Mouse (Mus musculus) 3T3-L1 (cell line): Measurements from ENCODE around the gene Frat2.
"Not testable (repeated sequence)": the region's sequence is repeated elsewhere in the genome, so short reads cannot be mapped to it uniquely, and the experiment has no call there.

Experiments
- DNase-seq: peaks from one replicate; pipeline ENCODE4 v3.0.0-alpha.2; 2015; ENCODE audit warnings: low read depth, low spot score

Frat2 gene

GRCm38 (mm10) chr19:41847992-41848851, at the start of gene Frat2:
TSS of gene Frat2 (minus strand) at chr19:41848132.
- DNase-seq: peak; percentile 88

GRCm38 (mm10) chr19:41896319-41896711, 48.4 kb upstream of the Frat2 start:
- DNase-seq: no peak

- DNase-seq: peak; percentile 98
Observed at GRCm38 (mm10) chr19:41895460-41896318, 47.8 kb upstream of the Frat2 start, which contains the start of gene Rrp12. TSS of gene Rrp12 (minus strand) at chr19:41896173.

- peak; percentile 33 for DNase-seq
Observed at GRCm38 (mm10) chr19:41894959-41895358, 47.0 kb upstream of the Frat2 start.

GRCm38 (mm10) chr19:41888191-41888590, 40.3 kb upstream of the Frat2 start:
- DNase-seq: no peak

- no peak for DNase-seq
Observed at GRCm38 (mm10) chr19:41883882-41884281, 36.0 kb upstream of the Frat2 start.

GRCm38 (mm10) chr19:41881842-41882241, 33.9 kb upstream of the Frat2 start:
- no peak for DNase-seq

- no peak for DNase-seq
Observed at GRCm38 (mm10) chr19:41874356-41874755, 26.4 kb upstream of the Frat2 start.

GRCm38 (mm10) chr19:41872285-41872684, 24.4 kb upstream of the Frat2 start:
- DNase-seq: no peak

- DNase-seq: peak; percentile 43
Observed at GRCm38 (mm10) chr19:41869946-41870345, 22.0 kb upstream of the Frat2 start.

- no peak for DNase-seq
Observed at GRCm38 (mm10) chr19:41869296-41869695, 21.4 kb upstream of the Frat2 start.

GRCm38 (mm10) chr19:41866707-41867106, 18.8 kb upstream of the Frat2 start:
- DNase-seq: no peak

- DNase-seq: peak; percentile 19
Observed at GRCm38 (mm10) chr19:41857816-41858310, 9.9 kb upstream of the Frat2 start.

GRCm38 (mm10) chr19:41857086-41857762, 9.3 kb upstream of the Frat2 start:
- DNase-seq: peak; percentile 86

GRCm38 (mm10) chr19:41852423-41852822, 4.5 kb upstream of the Frat2 start:
- DNase-seq: no peak

- no peak for DNase-seq
Observed at GRCm38 (mm10) chr19:41850719-41851543, 3.0 kb upstream of the Frat2 start.

- no peak for DNase-seq
Observed at GRCm38 (mm10) chr19:41850021-41850718, 2.2 kb upstream of the Frat2 start.

- not testable (repeated sequence) for DNase-seq
Observed at GRCm38 (mm10) chr19:41847614-41847991, 329 bp downstream of the Frat2 start.

- peak; percentile 37 for DNase-seq
Observed at GRCm38 (mm10) chr19:41847091-41847581, 796 bp downstream of the Frat2 start.
